Mouse (Mus musculus) midbrain, embryonic 14.5 days (tissue): ENCODE results near the gene Gad1. TPM values are rescaled to one million over a fixed set of nuclear protein-coding genes. Genes with fewer than 3 reads are reported as not detected.

Source experiments
- ATAC-seq: fragments of 200-750 bp; cut with Nextera tagmentation; 2 replicates; pipeline ENCODE4 v1.8.0; 2017; ENCODE audit warnings: moderate number of reproducible peaks, moderate library complexity; ENCODE audit not compliant: low FRiP score, low TSS enrichment
- DNase-seq: peaks from one replicate; pipeline ENCODE4 v3.0.0-alpha.2; 2015
- H3K27ac ChIP-seq: fragments of 300-500 bp; sonication (generic); replicated peaks from 2 replicates; pipeline ENCODE4 v1.5.1; 2014; ENCODE audit warnings: mild to moderate bottlenecking, low read depth, low read length, moderate library complexity
- H3K27me3 ChIP-seq: fragments of 300-500 bp; sonication (generic); 2 replicates; pipeline ENCODE4 v1.6.1; 2014; ENCODE audit warnings: low read length, control low read depth, mixed read lengths; ENCODE audit not compliant: control insufficient read depth, insufficient read depth
- H3K36me3 ChIP-seq: fragments of 300-500 bp; sonication (generic); 2 replicates; pipeline ENCODE4 v1.6.1; 2014; ENCODE audit warnings: low read length, control low read depth; ENCODE audit not compliant: control insufficient read depth, insufficient read depth
- H3K4me1 ChIP-seq: fragments of 300-500 bp; sonication (generic); 2 replicates; pipeline ENCODE4 v1.6.1; 2014; ENCODE audit warnings: mild to moderate bottlenecking, antibody characterized with exemption, low read length, control low read depth; ENCODE audit not compliant: control insufficient read depth, insufficient read depth
- H3K4me2 ChIP-seq: fragments of 300-500 bp; sonication (generic); 2 replicates; pipeline ENCODE4 v1.6.1; 2014; ENCODE audit warnings: mild to moderate bottlenecking, low read length, moderate library complexity
- H3K4me3 ChIP-seq: fragments of 300-500 bp; sonication (generic); replicated peaks from 2 replicates; pipeline ENCODE4 v1.5.1; 2014; ENCODE audit warnings: low read depth, low read length
- H3K9ac ChIP-seq: fragments of 300-500 bp; sonication (generic); replicated peaks from 2 replicates; pipeline ENCODE4 v1.6.1; 2014; ENCODE audit warnings: mild to moderate bottlenecking, low read length, moderate library complexity
- H3K9me3 ChIP-seq: fragments of 300-500 bp; sonication (generic); 2 replicates; pipeline ENCODE4 v1.6.1; 2016; ENCODE audit warnings: low read length, control low read depth, mixed read lengths; ENCODE audit not compliant: control insufficient read depth
- WGBS: fragments of 180-500 bp; shearing (Covaris S2); extraction: QIAGEN DNeasy Blood & Tissue Kit; methylation state at CpG from one replicate; pipeline ENCODE4 v1.1.7; 2014; 5-methylcytosine and 5-hydroxymethylcytosine counted together
- polyA plus RNA-seq: library from polyadenylated mRNA; unstranded; fragments of >200 nt; fragmentation: Nextera tagmentation; extraction: Ambion mirVana; gene quantifications from 2 replicates; pipeline ENCODE4 v1.2.1, GENCODE M21; 2014

The Gad1 gene
- polyA plus RNA-seq, 1 experiment from 2014 or later: 111 TPM

DNA sequence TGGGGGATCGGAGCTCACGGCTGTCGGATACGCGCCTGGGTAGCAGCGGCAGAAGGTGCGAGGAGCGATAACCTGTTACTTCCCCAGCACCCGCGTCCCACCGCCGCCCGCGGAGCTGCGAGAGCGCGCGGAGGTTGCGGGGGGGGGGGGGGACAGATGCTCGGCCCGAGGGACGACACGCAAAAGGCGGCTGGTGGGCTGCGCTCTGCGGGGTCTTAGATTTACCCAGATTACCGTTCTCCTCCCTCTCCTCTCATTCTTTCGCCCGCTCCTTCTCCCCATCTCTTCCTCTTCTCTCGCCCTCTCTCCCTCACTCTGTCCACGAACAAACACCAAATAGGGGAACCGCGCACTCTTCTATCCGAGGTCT is 9.7 kb downstream of the Gad1 start:
- peak overlapping the region; percentile 53 for H3K4me3 ChIP-seq
- H3K4me1 ChIP-seq: 0 out of 2 replicates have a peak, but pooled peaks cover 5% of the 10 kb centered on the region
- H3K9ac ChIP-seq: peak overlapping the region; percentile 88
- DNase-seq (peak; percentile 56), ATAC-seq (no peak)
- H3K27me3 ChIP-seq: peaks cover 61% of the 10 kb centered on the region
- H3K27ac ChIP-seq: peak overlapping the region; percentile 94
- WGBS: under 1% methylated on average over 31 of the region's 34 CpGs
- H3K4me2 ChIP-seq: peak overlapping the region; percentile 66
- no peaks in the 10 kb centered on the region for H3K9me3 ChIP-seq
- H3K36me3 ChIP-seq: no peaks in the 10 kb centered on the region

DNA sequence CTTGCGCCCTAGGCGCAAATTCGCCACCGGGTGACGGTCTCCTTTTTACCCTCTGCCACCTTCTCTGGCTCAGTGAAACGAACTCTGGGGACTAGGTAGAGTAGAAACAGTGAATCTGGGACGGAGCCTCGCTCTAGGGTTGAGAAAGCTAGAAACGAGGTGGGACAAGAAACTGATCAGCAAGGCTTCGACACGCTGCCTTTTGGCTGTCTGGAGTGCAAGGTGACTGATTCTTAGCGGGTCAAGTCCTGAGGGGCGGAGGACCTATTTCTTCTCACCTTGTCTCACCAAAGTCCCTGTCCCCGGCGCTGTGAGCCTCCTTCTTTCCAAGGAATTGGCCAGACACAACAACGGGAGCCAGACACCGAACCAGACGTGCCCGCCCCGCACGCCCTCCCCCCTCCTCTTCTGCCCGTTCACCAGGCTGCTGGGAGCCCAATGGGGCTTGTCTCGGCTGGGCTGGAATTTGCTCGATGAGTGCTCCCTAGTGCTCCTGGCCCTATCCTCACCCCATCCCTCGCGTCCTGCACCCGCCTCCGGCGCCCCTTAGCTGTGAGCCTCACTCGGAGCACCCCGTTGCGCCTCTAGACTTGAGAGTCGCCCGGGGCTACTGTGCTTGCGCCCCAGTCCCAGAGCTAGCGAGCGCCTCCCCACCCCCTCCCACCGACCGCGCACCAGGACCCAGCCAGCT is 10.3 kb downstream of the Gad1 start:
- Histone ChIP-seq H3K27ac (peak overlapping the region; percentile 94), H3K4me1 (peaks cover 7% of the 10 kb centered on the region; the same call in 1 of the 2 replicates), H3K4me2 (peak overlapping the region; percentile 66), H3K4me3 (peak overlapping the region; percentile 53), H3K9ac (peak overlapping the region; percentile 88), H3K36me3 (no peaks in the 10 kb centered on the region), H3K27me3 (peaks cover 61% of the 10 kb centered on the region), H3K9me3 (no peaks in the 10 kb centered on the region)
- WGBS: under 1% methylated on average over 40 of the region's 40 CpGs
- DNase-seq (peak; percentile 65), ATAC-seq (no peak)

DNA sequence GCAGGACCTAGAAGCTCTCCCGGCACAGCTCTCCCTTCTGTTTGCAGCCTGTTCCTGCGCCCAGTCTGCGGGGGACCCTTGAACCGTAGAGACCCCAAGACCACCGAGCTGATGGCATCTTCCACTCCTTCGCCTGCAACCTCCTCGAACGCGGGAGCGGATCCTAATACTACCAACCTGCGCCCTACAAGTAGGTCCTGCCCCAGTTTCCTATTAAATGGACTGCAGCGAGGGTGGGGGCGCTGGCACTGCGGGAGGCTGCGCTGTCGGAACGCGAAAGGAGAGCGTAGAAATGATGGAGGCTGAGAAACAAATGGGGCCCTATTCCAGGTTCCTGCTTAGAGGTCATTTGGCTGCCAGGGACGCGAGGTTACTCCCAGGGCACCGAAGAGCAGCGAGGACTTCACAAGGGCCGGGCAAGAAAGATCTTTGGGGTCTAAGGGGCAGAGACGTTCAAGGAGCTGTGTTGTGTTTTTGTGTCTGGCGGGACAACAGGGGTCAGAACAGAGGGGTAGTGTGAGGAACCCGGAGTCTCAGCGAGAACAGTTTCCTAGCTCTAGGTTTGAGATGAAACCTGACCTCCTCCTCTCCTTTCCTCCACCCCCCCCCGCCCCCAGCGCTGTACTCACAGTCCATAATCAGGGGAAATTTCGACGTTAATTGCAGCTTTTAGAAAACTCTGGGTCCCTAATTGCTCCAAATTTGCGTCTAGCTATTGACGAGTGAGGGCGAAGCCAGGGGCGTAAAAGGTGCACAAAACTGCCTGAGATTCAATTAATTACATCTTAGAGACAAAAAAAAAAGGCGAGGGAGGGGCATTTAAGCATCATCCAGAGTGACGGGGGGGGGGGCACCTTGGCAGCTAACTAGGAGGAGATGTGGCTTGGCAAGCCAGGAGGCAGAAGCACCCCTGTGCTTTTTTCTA is 11.1 kb downstream of the Gad1 start:
- peak; percentile 53 for DNase-seq
- no peaks in the 10 kb centered on the region for H3K36me3 ChIP-seq

DNA sequence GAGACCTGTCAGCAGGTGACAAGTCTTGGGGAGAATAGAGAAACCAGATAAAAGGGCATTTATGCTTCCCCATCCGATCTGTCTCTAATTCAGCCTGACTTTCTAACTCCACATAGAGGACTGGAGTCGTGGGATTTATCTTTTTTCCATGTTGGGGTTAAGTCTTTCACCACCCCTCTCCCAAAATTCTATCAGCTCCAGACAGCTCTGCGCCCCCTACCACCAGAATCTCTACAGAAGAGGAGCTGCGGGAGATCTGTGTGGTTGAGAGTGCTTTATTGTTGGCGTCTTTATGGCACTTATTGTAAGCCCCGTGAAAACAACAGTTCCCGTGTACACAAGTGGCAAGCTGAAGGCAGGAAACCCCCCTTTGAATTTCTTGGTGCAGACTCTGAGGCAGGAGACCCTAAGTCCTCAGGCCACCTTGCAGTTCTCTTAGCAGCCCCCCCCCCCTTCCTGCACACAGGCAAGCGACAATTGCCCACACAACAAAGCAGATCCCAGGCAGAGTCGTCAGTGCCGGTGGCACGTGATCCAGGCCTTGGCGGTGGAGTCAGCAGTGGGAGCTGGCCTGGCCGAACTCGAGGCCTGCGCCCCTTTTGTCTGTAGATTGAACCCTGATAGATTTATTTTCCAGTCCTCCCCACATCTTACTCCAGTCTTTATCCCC is 11.9 kb downstream of the Gad1 start:
- Histone ChIP-seq H3K4me2 (peak overlapping the region; percentile 66), H3K9ac (peak overlapping the region; percentile 88), H3K36me3 (no peaks in the 10 kb centered on the region), H3K4me3 (peak overlapping the region; percentile 53), H3K27me3 (peaks cover 64% of the 10 kb centered on the region), H3K27ac (peak overlapping the region; percentile 94), H3K9me3 (no peaks in the 10 kb centered on the region), H3K4me1 (peaks cover 13% of the 10 kb centered on the region)
- no peak for ATAC-seq
- WGBS: 1% methylated on average over 15 of the region's 15 CpGs
- DNase-seq: peak; percentile 72

More for the DNA sequence above, 11.1 kb downstream of the Gad1 start:
- peaks cover 64% of the 10 kb centered on the region for H3K27me3 ChIP-seq
- peak overlapping the region; percentile 88 for H3K9ac ChIP-seq
- H3K27ac ChIP-seq: peak overlapping the region; percentile 94
- no peaks in the 10 kb centered on the region for H3K9me3 ChIP-seq
- ATAC-seq: no peak
- H3K4me1 ChIP-seq: peaks cover 13% of the 10 kb centered on the region
- peak overlapping the region; percentile 66 for H3K4me2 ChIP-seq
- peak overlapping the region; percentile 53 for H3K4me3 ChIP-seq
- under 1% methylated on average over 38 of the region's 38 CpGs for WGBS

DNA sequence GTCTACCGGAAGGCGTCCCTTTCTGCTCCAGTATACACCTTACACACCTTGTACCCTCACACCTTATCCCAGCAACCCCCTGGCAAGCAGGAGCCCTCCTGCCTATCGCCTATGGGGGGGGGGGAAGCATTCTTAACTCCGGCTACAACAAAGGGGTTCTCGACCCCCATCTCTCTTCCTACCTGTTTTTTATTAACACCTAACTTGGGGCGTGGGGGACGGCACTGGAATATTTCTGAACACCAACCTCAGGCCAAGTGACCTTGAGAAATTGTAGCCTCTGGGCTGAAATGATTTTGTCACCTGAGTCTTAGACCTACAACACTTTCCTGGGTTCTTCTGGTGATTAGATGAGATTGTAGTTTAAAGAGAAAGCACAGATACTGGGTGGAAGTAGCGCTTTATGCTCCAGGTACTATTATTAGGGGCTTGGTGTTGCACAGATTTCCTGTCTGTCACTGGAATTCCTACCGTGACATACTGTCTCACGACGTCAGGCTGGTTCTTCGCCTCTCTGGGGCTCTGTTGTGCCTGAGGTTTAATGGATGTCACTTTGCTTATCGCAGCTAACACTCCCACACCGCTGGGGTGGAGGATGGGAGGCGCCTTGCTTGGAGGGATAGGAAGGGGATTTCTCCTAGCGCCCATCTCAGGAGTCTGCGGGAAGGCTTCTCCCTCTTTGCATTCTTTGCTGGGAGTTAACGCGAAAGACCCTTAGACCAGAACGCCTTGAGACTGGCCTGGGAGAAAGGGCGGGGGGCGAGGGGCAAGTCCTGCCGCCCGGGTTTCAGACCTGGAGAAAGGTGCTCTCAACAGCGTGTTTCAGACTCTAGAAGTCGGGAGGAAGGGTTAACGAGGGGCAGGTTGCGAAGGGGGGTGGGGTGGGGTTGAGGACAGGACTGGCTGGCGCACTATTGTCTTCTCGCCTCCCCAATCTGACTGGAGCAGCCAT is 13.1 kb downstream of the Gad1 start:
- WGBS: 3% methylated on average over 30 of the region's 30 CpGs
- ATAC-seq (no peak), DNase-seq (peak; percentile 72)

DNA sequence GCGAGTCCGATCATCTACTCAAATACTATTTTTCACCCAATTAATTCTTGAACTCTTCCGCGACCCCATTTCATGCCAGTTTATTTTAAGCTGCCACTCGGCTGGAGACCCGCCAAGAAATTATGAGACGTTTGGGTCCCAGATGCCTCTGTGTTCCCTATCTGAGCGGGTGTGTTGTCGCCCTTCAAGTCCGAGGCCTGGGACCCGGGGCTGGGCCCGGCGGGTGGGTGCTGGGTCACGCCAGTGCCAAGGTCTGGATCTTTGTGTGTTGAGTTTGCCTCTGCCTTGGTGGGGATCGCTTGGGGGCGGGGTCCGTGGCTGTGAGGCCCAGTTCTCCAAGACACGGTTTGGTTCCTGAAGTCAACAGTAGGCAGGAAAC is 13.7 kb downstream of the Gad1 start:
- Histone ChIP-seq H3K9ac (peak overlapping the region; percentile 88), H3K4me2 (peak overlapping the region; percentile 66), H3K4me3 (peak overlapping the region; percentile 53), H3K4me1 (peaks cover 13% of the 10 kb centered on the region), H3K36me3 (0 out of 2 replicates have a peak, but pooled peaks cover 3% of the 10 kb centered on the region), H3K27ac (peak overlapping the region; percentile 94), H3K9me3 (no peaks in the 10 kb centered on the region), H3K27me3 (peaks cover 57% of the 10 kb centered on the region)
- ATAC-seq: no peak
- 3% methylated on average over 18 of the region's 18 CpGs for WGBS
- peak; percentile 62 for DNase-seq

More for the DNA sequence above, 13.1 kb downstream of the Gad1 start:
- Histone ChIP-seq H3K4me3 (peak overlapping the region; percentile 53), H3K9ac (peak overlapping the region; percentile 88), H3K36me3 (0 out of 2 replicates have a peak, but pooled peaks cover 2% of the 10 kb centered on the region), H3K4me2 (peak overlapping the region; percentile 66), H3K4me1 (peaks cover 13% of the 10 kb centered on the region), H3K9me3 (no peaks in the 10 kb centered on the region), H3K27ac (peak overlapping the region; percentile 94), H3K27me3 (peaks cover 62% of the 10 kb centered on the region)

DNA sequence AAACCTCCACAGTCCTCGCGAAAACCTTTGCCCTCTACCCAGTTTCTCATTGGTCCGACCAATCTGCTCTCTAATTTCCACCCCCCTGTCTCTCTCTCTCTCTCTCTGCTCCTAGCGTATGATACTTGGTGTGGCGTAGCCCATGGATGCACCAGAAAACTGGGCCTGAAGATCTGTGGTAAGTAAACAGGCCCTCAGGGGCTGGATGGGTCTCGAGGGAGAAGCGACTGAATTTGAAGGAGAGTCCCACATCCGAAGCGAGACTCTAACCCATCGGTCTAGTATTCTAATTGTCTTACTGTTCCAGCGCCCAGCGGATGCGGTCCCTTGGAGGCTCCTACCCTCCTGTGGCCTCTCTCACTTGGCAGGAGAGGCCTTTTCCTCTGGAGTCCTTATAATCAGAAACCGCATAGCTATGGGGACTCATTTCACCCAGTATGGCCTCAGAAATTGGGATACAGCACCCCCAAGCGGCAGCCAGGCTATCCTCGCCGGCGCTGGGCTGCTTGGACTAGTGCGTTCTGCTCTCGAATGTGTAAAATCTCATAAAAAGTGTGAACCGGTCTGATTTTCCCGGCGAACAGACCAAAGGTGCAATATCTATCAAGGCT is 14.3 kb downstream of the Gad1 start:
- Histone ChIP-seq H3K9ac (peak overlapping the region; percentile 88), H3K27ac (peak overlapping the region; percentile 94), H3K27me3 (peaks cover 53% of the 10 kb centered on the region), H3K4me1 (peaks cover 13% of the 10 kb centered on the region), H3K4me3 (peak overlapping the region; percentile 53), H3K4me2 (peak overlapping the region; percentile 66), H3K9me3 (no peaks in the 10 kb centered on the region), H3K36me3 (0 out of 2 replicates have a peak, but pooled peaks cover 3% of the 10 kb centered on the region)
- peak; percentile 82 for DNase-seq
- no peak for ATAC-seq
- 3% methylated on average over 23 of the region's 23 CpGs for WGBS
